Mouse (Mus musculus) lung, postnatal 14 days (tissue): ENCODE data around the gene Prkca.
A peak's percentile ranks its signal among the peaks of the same experiment; 100 is the strongest.

Source experiments
- DNase-seq: peaks from one replicate; pipeline ENCODE4 v3.0.0; 2021

The Prkca gene

GRCm38 (mm10) chr11:108228497-108228896, 115.2 kb downstream of the Prkca start:
- DNase-seq = no peak

- no peak for DNase-seq
Measured at GRCm38 (mm10) chr11:108226248-108226647, 117.5 kb downstream of the Prkca start.

- DNase-seq = no peak
Measured at GRCm38 (mm10) chr11:108224233-108224973, 119.3 kb downstream of the Prkca start.

- DNase-seq = no peak
Measured at GRCm38 (mm10) chr11:108223613-108224232, 120.0 kb downstream of the Prkca start.

GRCm38 (mm10) chr11:108223154-108223553, 120.6 kb downstream of the Prkca start:
- peak; percentile 39 for DNase-seq

GRCm38 (mm10) chr11:108222616-108223015, 121.1 kb downstream of the Prkca start:
- peak; percentile 19 for DNase-seq

- DNase-seq = no peak
Measured at GRCm38 (mm10) chr11:108222026-108222425, 121.7 kb downstream of the Prkca start.

GRCm38 (mm10) chr11:108221124-108221835, 122.4 kb downstream of the Prkca start:
- DNase-seq = peak; percentile 25

GRCm38 (mm10) chr11:108220605-108221004, 123.1 kb downstream of the Prkca start:
- DNase-seq = no peak

GRCm38 (mm10) chr11:108217043-108217442, 126.7 kb downstream of the Prkca start:
- DNase-seq = no peak

- no peak for DNase-seq
Measured at GRCm38 (mm10) chr11:108216064-108216463, 127.7 kb downstream of the Prkca start.

GRCm38 (mm10) chr11:108215466-108215865, 128.3 kb downstream of the Prkca start:
- peak; percentile 75 for DNase-seq

- DNase-seq = no peak
Measured at GRCm38 (mm10) chr11:108214521-108215223, 129.1 kb downstream of the Prkca start.

- no peak for DNase-seq
Measured at GRCm38 (mm10) chr11:108213783-108214182, 129.9 kb downstream of the Prkca start.

- no peak for DNase-seq
Measured at GRCm38 (mm10) chr11:108212638-108213037, 131.1 kb downstream of the Prkca start.

- no peak for DNase-seq
Measured at GRCm38 (mm10) chr11:108212030-108212429, 131.7 kb downstream of the Prkca start.

GRCm38 (mm10) chr11:108210749-108211148, 133.0 kb downstream of the Prkca start:
- no peak for DNase-seq

GRCm38 (mm10) chr11:108206602-108207001, 137.1 kb downstream of the Prkca start:
- DNase-seq = no peak

GRCm38 (mm10) chr11:108204895-108205248, 138.9 kb downstream of the Prkca start:
- no peak for DNase-seq

- DNase-seq = no peak
Measured at GRCm38 (mm10) chr11:108204202-108204894, 139.4 kb downstream of the Prkca start.

- DNase-seq = no peak
Measured at GRCm38 (mm10) chr11:108202835-108203234, 140.9 kb downstream of the Prkca start.
